Mouse (Mus musculus): ENCODE results near the gene Saysd1.

The Saysd1 gene

DNA sequence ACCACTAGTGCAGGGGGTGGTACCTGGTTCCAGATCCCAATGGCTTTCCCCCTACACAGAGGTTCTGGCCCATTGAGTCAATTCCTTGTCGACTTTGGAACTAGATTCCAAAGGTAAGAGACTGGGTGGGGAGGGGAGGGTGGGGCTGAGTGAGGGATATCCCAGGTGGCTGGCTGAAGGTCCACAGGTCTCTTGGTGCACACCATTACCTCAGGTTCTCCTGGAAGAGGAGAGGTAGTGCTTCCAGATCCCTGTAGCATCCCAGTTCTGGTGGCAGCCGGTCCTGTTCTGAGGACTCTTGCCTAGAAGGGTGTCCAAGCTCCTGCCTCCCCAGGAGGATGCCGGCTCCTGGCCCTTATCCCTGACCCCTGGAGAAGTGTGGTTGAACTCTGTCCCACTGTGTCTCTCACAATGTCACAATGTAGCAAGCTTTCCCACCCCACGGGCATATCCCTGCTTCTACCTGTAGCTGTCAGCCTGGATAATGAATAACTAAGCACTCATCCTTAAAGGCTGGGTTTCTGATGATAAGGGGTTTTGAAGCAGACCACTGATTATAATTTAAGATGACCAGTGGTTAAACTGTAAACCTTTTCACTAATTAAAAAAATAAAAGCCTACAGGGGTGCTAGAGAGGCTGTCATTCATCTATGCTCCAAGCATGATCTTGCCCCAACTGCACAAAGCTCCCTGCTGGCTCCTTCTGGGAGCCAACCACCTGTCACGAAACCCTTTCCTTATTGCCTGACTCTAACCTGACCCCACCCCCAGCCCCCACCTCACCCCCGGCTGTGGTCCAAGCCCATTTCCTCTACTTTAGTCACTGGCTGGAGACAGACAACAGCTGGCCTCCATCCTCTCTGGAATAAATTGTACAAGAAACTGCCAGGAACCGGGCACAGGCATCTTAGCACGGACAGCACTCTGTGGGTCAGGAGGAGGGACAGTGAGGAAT lies 20.7 kb upstream of the Saysd1 start:
- DNase-seq = no peak

DNA sequence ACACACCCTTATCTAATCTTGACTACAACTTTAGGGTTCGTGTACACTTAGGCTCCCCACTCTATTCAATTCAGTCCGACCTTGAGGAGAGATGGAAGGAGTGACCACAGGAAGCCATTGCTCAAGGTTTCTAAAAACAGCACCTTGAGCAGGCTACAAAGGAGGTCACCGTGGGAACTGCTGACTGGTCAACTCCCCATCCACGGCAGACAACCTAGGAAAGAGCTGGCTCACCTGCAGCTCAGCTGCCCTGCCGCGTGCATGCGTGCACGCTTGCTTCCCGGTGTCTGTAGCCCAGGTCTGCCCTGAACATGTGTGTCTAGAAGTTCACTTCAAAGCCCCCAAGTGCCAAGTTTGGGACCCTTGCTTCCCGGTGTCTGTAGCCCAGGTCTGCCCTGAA lies 19.3 kb upstream of the Saysd1 start:
- no peak for DNase-seq

DNA sequence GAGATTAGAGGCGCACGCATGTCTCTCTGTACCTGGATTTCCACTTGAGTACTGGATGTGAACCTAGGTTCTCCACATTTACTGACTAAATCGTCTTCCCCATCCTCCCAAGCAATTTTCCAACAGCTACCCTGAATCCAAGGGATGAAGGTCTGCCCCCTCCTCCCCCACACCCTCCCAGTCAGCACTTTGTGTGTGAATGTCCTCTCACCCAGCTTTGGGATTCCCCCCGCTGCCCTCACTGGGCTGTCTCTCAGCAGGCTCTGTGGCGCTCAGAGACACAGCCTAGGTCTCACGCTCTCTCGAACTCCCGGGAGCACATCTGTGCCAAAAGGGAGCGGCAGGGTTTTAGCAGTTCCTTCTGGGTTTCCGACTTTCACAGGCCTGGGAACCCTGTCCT lies 17.4 kb upstream of the Saysd1 start:
- DNase-seq = no peak

- DNase-seq = no peak
These were observed 16.6 kb upstream of the Saysd1 start for GRCm38 (mm10) chr14:20154937-20155336.

DNA sequence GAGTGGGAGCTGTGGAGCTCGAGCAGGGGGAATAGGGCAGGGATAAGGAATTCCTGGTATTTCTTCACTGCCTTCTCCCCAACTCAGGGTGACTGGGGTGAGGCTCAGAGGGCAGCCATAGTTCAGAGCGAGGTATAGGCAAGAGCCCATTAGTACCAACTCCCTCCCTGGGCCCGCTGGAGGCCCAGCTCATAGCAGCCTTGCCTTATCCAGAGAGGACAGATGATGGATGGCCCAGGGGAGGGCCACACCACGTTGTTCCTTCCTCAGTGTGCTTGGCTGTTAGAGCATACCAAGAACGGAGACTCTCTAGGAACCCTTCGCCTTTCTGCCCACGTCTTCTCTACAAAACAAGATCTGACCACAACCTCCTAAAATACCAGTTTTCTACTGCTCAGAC lies 15.9 kb upstream of the Saysd1 start:
- DNase-seq = no peak

DNA sequence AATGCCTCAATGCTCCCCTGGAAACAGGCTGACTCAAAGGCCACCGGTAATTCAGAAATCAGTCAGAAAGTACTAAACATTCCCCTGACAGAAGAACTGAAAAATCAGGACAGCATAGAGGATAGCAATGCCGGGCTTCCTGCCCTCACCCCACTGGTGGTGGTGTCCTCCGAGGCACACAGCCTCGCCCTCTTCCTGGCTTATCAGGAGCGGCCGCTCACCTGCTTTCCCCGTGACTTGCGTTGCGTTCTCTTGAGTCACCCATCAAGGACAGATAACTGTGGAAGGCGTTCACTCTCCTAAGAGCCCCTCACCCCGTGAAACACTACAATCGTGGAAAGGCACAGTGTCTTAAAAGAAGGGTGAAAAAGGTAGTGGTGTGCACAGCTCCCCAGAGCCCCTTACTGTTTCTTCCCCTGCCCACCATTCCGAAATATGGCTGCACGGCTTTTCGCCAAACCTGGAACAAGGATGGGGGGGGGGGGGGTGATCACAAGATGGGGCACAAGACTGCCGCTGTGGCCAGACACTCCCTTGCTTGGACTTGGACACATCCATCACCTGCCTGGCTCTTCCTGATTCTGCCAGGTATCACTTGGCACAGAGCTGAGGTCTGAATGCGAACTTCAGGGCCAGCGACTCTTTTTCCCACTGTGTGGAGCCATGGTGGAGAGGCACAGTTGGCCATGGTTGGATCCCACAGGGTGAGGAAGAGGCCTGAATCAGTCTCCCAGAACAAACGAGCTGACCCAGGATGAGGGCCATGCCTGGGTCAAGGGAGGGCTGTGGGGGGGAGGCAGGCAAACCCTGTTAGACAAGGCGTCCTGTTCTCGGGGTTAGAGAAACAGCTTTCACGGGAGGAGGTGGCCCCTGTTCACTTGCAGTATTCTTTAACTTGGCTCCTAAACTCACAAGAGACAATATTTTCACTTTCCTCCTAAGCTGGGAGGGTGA lies 11.1 kb upstream of the Saysd1 start:
- DNase-seq = no peak

DNA sequence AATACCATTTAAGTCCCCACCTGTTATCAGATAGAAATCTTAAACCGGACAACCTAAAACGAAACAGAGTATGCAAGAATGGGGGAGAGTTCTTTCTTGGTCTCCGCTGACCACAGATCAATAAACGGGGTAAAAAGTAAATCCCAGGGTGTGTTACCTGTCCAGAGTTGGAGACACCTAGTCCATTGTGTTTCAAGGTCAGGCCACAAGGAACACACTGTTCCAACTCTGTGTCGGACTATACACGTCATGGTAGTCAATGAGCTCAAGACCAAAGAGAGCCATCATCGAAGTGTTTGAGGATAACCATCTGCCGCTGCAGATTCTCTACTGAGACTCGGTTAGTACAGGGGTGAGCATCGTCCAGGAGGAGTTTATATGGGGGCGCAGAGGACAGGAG lies 10.2 kb upstream of the Saysd1 start:
- no peak for DNase-seq

- no peak for DNase-seq
These were observed 9.5 kb upstream of the Saysd1 start for GRCm38 (mm10) chr14:20147854-20148253.

DNA sequence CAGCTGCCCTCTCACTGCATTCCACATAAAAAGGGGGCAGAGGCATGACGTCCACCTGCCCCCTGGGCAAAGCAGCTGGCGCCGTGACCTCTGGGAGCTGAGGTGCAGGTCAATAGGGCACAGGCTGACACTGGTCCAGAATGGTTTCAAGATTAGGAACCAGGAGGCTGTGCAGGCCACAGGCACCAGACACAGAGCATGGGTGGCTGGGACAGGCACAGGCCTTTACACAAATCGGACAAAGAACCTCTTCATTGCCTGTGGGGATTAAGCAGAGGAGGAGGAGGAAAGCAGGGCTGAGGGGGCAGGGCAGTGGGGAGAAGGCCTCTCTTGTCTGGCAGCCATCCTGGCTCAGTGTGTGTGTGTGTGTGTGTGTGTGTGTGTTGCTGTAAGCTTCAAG lies 5.8 kb upstream of the Saysd1 start:
- peak; percentile 15 for DNase-seq

GRCm38 (mm10) chr14:20134965-20135671 lies 3.2 kb downstream of the Saysd1 start:
- no peak for DNase-seq

- DNase-seq = no peak
These were observed 10.2 kb downstream of the Saysd1 start for GRCm38 (mm10) chr14:20128162-20128561.

GRCm38 (mm10) chr14:20127406-20128087 lies 10.8 kb downstream of the Saysd1 start:
- DNase-seq = no peak

DNA sequence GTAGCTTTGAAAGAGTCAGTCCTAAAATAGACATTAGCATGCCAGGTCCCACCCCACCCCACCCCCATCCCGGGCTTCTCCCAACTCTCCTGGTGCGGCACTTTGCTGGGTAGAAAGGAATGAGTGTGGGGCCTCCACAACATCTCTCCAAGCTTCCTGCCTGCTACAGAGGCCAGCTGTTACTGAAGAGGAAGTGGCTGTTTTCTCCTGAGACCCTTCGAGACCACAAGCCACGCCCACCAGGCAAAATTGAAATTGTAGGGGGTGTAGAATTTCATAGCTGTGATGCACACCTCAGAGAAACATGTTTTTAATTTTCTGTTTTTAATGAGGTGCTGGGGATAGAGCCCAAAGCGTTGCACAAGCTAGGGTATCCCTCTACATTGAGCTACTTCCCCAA lies 17.5 kb downstream of the Saysd1 start:
- no peak for DNase-seq

- peak; percentile 12 for DNase-seq
These were observed 18.3 kb downstream of the Saysd1 start for GRCm38 (mm10) chr14:20120012-20120411.

DNA sequence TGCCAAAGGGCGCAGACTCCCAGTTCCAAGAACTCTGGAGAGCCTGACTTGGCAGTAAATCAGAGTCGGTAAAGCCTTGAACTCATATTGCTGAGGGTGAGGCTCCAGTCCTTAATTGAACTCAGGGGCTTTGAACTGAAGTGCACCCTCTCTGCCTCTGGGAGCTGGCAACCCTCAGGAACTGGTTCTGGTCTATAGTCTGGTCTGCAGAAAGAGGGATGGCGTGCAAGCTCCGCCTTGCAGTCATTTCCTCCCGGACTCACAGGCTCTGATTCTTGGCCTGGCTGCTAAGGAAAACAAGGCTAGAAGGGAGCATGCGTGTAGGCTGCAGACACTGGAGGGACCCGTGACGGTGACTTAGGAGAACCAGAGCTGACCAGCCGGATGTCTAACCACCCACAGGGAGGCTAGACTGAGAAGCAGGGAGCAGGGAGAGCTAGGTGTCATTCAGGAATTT lies 22.2 kb downstream of the Saysd1 start:
- no peak for DNase-seq

- DNase-seq = no peak
These were observed 23.4 kb downstream of the Saysd1 start for GRCm38 (mm10) chr14:20114951-20115350.

- DNase-seq = peak; percentile 73
These were observed 24.4 kb downstream of the Saysd1 start for GRCm38 (mm10) chr14:20113964-20114363.

- no peak for DNase-seq
These were observed 25.0 kb downstream of the Saysd1 start for GRCm38 (mm10) chr14:20113189-20113961.

- no peak for DNase-seq
These were observed 26.1 kb downstream of the Saysd1 start for GRCm38 (mm10) chr14:20112218-20112617.

DNA sequence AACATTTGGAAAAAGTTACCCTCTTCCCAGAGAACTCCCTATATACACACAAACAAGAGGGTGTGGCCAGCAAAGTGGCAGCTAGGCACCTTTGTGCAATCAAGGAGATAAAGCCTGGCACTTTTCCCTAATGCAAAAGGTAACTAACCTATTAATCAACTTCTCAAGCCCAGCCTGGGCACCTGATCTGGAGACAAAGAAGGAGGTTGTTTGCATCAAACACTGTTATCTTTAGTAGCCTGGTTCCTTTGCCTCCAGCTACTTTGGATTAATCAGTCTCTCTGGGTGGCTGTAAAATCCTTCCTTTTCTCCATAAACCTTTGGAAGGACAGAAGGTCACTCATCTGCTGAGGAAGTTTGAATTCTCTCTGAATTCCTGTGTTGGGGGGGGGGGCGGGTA lies 27.4 kb downstream of the Saysd1 start:
- DNase-seq = no peak

GRCm38 (mm10) chr14:20106271-20106670 lies 32.1 kb downstream of the Saysd1 start:
- DNase-seq = no peak
